Mouse (Mus musculus): ENCODE measurements around the gene Gcnt2. TPM values are rescaled to one million over a fixed set of nuclear protein-coding genes. Genes with fewer than 3 reads are reported as not detected.

Gene Gcnt2
- polyA plus RNA-seq, 1 experiment from 2014 or later: 7.4 TPM

DNA sequence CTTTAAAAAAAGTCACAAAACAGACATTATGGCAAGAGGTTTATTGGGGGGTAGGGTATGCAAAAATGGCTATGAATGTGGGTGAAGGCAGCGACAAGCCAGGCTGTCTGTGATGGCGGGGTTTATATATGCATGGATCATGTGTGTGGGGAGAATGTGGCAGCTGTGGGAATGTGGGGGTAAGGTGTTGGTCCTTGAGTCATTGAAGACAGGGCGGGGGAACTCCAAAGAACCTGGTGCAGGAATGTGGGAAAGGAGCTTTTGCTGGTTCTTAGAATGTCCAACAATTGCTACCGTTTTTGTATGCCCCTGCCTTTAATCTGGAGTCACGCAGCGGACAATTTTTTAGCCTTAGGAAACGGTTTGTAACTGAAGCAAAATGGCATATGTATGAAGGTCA lies 44.5 kb downstream of the Gcnt2 start:
- 89% methylated on average over 7 of the region's 7 CpGs for WGBS
- ATAC-seq (ENCODE audit: low FRiP score): no peak

DNA sequence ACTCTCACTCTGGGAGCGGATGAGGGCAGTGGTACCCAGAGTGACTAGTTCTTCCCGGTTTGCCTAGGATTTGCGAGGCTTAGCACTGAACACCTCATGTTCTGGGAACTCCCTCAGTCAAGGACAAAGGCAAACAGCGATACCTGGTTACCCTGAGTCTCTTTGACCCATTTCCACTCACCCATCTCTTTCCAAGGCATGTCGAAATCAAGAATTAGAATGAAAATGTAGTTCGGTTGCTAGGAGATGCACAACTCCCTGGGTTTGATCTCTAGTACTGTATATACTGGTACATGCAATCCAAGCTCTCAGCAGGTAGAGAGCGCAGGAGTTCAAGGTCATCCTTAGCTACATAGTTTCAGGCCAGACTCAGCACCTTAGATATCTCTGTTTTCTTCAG lies 47.0 kb downstream of the Gcnt2 start:
- Histone ChIP-seq H3K27ac (ENCODE audit: low read depth, low read length) (no peak overlapping the region), H3K9me3 (ENCODE audit: control insufficient read depth, low read length) (no peaks in the 10 kb centered on the region), H3K36me3 (ENCODE audit: control insufficient read depth, insufficient read depth, low read length) (no peaks in the 10 kb centered on the region), H3K4me2 (replicated peaks; ENCODE audit: low read depth, low read length) (no peak overlapping the region), H3K27me3 (ENCODE audit: control insufficient read depth, insufficient read depth, low read length) (no peaks in the 10 kb centered on the region), H3K4me3 (ENCODE audit: low read depth, low read length) (no peak overlapping the region), H3K9ac (ENCODE audit: low read depth, low read length) (no peak overlapping the region), H3K4me1 (replicated peaks; ENCODE audit: control insufficient read depth, insufficient read depth, low read length) (no peaks in the 10 kb centered on the region)
- 86% methylated on average over 7 of the region's 7 CpGs for WGBS
- ATAC-seq (ENCODE audit: low FRiP score) (no peak), DNase-seq (ENCODE audit: low spot score) (no peak)

More for the DNA sequence above, 44.5 kb downstream of the Gcnt2 start:
- Histone ChIP-seq H3K9ac (ENCODE audit: low read depth, low read length) (no peak overlapping the region), H3K27me3 (ENCODE audit: control insufficient read depth, insufficient read depth, low read length) (no peaks in the 10 kb centered on the region), H3K4me1 (replicated peaks; ENCODE audit: control insufficient read depth, insufficient read depth, low read length) (no peaks in the 10 kb centered on the region), H3K36me3 (ENCODE audit: control insufficient read depth, insufficient read depth, low read length) (no peaks in the 10 kb centered on the region), H3K27ac (ENCODE audit: low read depth, low read length) (no peak overlapping the region), H3K9me3 (ENCODE audit: control insufficient read depth, low read length) (no peaks in the 10 kb centered on the region), H3K4me2 (replicated peaks; ENCODE audit: low read depth, low read length) (no peak overlapping the region), H3K4me3 (ENCODE audit: low read depth, low read length) (no peak overlapping the region)
- no peak for DNase-seq (ENCODE audit: low spot score)

DNA sequence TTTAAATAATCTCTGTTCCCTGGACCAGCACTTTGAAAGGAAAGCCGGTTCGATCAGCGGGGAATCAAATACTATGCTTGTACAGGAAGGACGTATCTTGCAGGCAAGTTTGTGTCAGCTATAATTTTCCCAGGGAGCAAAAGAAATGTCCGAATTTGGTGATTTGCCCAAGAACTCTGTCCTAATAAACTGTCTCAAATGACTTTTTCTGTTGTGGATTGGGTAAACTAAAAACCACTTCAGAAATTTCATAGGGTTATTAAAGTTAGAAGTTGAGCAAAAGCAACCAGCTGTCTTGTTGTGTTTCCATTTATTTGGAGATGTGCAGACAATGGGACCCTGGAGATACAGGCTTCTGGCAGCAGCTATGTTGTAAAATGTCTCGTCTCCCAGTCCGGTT lies 47.7 kb downstream of the Gcnt2 start:
- Histone ChIP-seq H3K4me1 (replicated peaks; ENCODE audit: control insufficient read depth, insufficient read depth, low read length) (no peaks in the 10 kb centered on the region), H3K27me3 (ENCODE audit: control insufficient read depth, insufficient read depth, low read length) (no peaks in the 10 kb centered on the region), H3K36me3 (ENCODE audit: control insufficient read depth, insufficient read depth, low read length) (no peaks in the 10 kb centered on the region), H3K9ac (ENCODE audit: low read depth, low read length) (no peak overlapping the region), H3K9me3 (ENCODE audit: control insufficient read depth, low read length) (no peaks in the 10 kb centered on the region), H3K27ac (ENCODE audit: low read depth, low read length) (no peak overlapping the region), H3K4me2 (replicated peaks; ENCODE audit: low read depth, low read length) (no peak overlapping the region), H3K4me3 (ENCODE audit: low read depth, low read length) (no peak overlapping the region)
- DNase-seq (ENCODE audit: low spot score): no peak
- 81% methylated on average over 7 of the region's 7 CpGs for WGBS
- no peak for ATAC-seq (ENCODE audit: low FRiP score)

DNA sequence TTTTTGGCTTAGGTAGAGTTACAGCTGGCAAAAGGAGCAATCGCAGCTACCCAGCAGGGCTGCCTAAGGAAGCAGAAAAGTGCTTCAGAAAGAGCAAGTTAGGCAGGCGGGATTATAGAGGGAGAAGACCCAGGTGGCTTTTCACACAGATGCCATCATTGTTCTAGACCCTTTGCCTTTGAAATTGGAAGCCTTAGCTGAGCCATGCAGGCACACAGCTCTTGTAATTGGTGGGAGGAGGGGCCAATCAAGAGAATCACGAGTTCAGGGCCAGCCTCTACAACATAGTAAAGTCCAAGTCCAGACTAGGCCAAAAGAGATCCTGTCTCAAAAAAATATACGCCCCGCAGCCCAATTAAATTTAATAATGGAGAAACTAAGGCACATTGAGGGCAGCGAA lies 48.5 kb downstream of the Gcnt2 start:
- 61% methylated on average over 6 of the region's 6 CpGs for whole genome bisulfite sequencing
- Histone ChIP-seq H3K27me3 (ENCODE audit: control insufficient read depth, insufficient read depth, low read length) (no peaks in the 10 kb centered on the region), H3K27ac (ENCODE audit: low read depth, low read length) (no peak overlapping the region), H3K9ac (ENCODE audit: low read depth, low read length) (no peak overlapping the region), H3K36me3 (ENCODE audit: control insufficient read depth, insufficient read depth, low read length) (no peaks in the 10 kb centered on the region), H3K4me3 (ENCODE audit: low read depth, low read length) (no peak overlapping the region), H3K9me3 (ENCODE audit: control insufficient read depth, low read length) (no peaks in the 10 kb centered on the region), H3K4me1 (replicated peaks; ENCODE audit: control insufficient read depth, insufficient read depth, low read length) (no peaks in the 10 kb centered on the region), H3K4me2 (replicated peaks; ENCODE audit: low read depth, low read length) (no peak overlapping the region)
- ATAC-seq (ENCODE audit: low FRiP score) (no peak), DNase-seq (ENCODE audit: low spot score) (no peak)

DNA sequence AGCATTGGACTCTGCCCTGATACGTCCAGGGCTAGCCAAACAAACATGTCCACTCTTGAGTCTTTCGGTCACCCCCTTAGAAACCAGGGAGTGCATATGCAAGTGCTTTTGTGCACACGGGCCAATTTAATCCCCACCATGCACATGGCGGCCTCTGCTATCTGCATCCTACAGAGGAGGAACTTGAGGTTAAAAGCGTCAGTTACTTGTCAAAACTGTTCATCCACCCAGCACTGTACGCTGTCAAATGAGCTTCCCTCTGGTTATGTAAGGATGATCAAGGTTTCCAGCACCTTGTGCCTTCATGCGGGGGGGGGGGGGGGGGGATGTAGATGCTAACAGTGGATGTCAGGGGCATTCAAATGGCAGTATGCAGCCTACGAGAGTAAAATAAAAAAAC lies 49.5 kb downstream of the Gcnt2 start:
- Histone ChIP-seq H3K4me2 (replicated peaks; ENCODE audit: low read depth, low read length) (no peak overlapping the region), H3K4me1 (replicated peaks; ENCODE audit: control insufficient read depth, insufficient read depth, low read length) (no peaks in the 10 kb centered on the region), H3K9me3 (ENCODE audit: control insufficient read depth, low read length) (no peaks in the 10 kb centered on the region), H3K9ac (ENCODE audit: low read depth, low read length) (no peak overlapping the region), H3K4me3 (ENCODE audit: low read depth, low read length) (no peak overlapping the region), H3K36me3 (ENCODE audit: control insufficient read depth, insufficient read depth, low read length) (no peaks in the 10 kb centered on the region), H3K27ac (ENCODE audit: low read depth, low read length) (no peak overlapping the region), H3K27me3 (ENCODE audit: control insufficient read depth, insufficient read depth, low read length) (no peaks in the 10 kb centered on the region)
- ATAC-seq (ENCODE audit: low FRiP score) (no peak), DNase-seq (ENCODE audit: low spot score) (no peak)
- 84% methylated on average over 8 of the region's 8 CpGs for WGBS

DNA sequence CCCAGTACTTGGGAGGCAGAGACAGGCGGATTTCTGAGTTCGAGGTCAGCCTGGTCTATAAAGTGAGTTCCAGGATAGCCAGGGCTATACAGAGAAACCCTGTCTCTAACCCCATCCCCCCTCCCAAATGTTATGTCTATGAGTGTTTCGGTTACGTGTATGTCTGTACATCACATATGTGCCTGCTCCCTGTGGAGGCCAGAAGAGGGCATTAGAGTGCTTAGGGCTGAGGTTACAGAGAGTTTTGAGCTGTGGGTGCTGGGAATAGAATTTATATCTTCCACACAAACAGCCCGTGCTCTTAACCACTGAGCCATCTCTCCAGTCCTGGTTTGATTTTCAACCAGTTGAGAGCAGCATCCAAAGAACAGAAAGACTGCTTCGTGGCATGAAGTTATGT lies 50.5 kb downstream of the Gcnt2 start:
- H3K27me3 ChIP-seq (ENCODE audit: control insufficient read depth, insufficient read depth, low read length): no peaks in the 10 kb centered on the region
- DNase-seq (ENCODE audit: low spot score) (no peak), ATAC-seq (ENCODE audit: low FRiP score) (no peak)
- H3K4me2 ChIP-seq (replicated peaks; ENCODE audit: low read depth, low read length): no peak overlapping the region
- WGBS: 94% methylated on average over 6 of the region's 6 CpGs
- H3K4me3 ChIP-seq (ENCODE audit: low read depth, low read length): no peak overlapping the region
- no peaks in the 10 kb centered on the region for H3K4me1 ChIP-seq (replicated peaks; ENCODE audit: control insufficient read depth, insufficient read depth, low read length)
- no peak overlapping the region for H3K9ac ChIP-seq (ENCODE audit: low read depth, low read length)
- no peaks in the 10 kb centered on the region for H3K9me3 ChIP-seq (ENCODE audit: control insufficient read depth, low read length)
- H3K27ac ChIP-seq (ENCODE audit: low read depth, low read length): no peak overlapping the region
- H3K36me3 ChIP-seq (ENCODE audit: control insufficient read depth, insufficient read depth, low read length): no peaks in the 10 kb centered on the region

DNA sequence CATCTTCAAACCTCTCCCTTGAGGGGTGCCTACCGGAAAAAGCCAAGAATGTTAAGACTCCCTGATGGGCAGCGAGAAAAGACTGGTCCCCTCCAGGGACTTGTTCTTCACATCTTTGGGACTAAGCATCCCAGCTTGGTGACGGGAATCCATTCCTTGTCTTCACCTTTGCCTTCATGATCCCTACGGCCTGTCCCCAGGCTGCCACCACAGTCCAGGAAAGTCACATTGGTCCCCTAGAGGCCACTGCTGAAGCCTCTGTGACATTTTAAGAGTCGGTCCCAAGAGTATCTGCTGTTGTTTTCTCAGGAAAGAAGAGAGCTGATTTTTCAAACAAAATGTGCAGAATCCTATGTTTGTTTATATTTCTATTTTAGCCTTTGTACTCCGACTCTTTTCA lies 52.4 kb downstream of the Gcnt2 start:
- WGBS: 91% methylated on average over 6 of the region's 6 CpGs

DNA sequence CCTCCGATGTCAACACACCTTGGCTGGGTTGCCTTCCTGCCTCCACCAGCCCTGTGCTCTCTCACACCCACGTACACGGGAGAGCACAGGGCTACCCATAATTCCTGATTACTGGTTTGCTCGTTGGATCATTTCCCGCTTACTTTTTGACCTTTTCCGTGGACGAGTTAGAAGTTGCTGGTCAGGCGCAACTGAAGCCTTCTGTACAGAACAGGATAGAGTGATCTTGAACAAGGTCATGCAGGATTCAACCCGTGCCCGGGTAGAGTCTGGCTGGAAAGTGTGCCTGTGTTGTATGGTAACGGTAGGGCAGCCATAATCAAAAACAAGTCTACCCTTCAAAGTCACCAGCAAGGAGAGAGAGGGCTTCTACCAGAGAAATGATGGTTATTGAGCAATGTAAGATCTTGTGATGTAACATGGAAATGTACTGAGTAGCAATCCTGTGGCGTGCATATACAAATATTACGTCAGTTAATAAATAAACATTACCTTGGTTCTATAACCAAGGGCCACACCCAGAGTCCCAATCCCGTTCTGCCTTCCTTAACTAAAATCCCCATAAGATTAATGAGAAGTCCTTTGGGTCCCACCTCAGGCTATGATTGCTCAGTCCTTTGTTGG lies 54.0 kb downstream of the Gcnt2 start:
- H3K4me1 ChIP-seq (replicated peaks; ENCODE audit: control insufficient read depth, insufficient read depth, low read length): peaks cover 4% of the 10 kb centered on the region; the same call in 1 of the 2 replicates
- H3K4me3 ChIP-seq (ENCODE audit: low read depth, low read length): no peak overlapping the region
- H3K27me3 ChIP-seq (ENCODE audit: control insufficient read depth, insufficient read depth, low read length): peaks cover 5% of the 10 kb centered on the region
- no peak for ATAC-seq (ENCODE audit: low FRiP score)
- no peaks in the 10 kb centered on the region for H3K9me3 ChIP-seq (ENCODE audit: control insufficient read depth, low read length)
- H3K27ac ChIP-seq (ENCODE audit: low read depth, low read length): no peak overlapping the region
- H3K4me2 ChIP-seq (replicated peaks; ENCODE audit: low read depth, low read length): no peak overlapping the region
- WGBS: 89% methylated on average over 14 of the region's 14 CpGs
- no peaks in the 10 kb centered on the region for H3K36me3 ChIP-seq (ENCODE audit: control insufficient read depth, insufficient read depth, low read length)
- no peak overlapping the region for H3K9ac ChIP-seq (ENCODE audit: low read depth, low read length)
- DNase-seq (ENCODE audit: low spot score): no peak

More for the DNA sequence above, 52.4 kb downstream of the Gcnt2 start:
- Histone ChIP-seq H3K4me1 (replicated peaks; ENCODE audit: control insufficient read depth, insufficient read depth, low read length) (peaks cover 4% of the 10 kb centered on the region; the same call in 1 of the 2 replicates), H3K36me3 (ENCODE audit: control insufficient read depth, insufficient read depth, low read length) (no peaks in the 10 kb centered on the region), H3K9ac (ENCODE audit: low read depth, low read length) (no peak overlapping the region), H3K27me3 (ENCODE audit: control insufficient read depth, insufficient read depth, low read length) (no peaks in the 10 kb centered on the region), H3K4me3 (ENCODE audit: low read depth, low read length) (no peak overlapping the region), H3K4me2 (replicated peaks; ENCODE audit: low read depth, low read length) (no peak overlapping the region), H3K9me3 (ENCODE audit: control insufficient read depth, low read length) (no peaks in the 10 kb centered on the region), H3K27ac (ENCODE audit: low read depth, low read length) (no peak overlapping the region)
- ATAC-seq (ENCODE audit: low FRiP score) (no peak), DNase-seq (ENCODE audit: low spot score) (no peak)

DNA sequence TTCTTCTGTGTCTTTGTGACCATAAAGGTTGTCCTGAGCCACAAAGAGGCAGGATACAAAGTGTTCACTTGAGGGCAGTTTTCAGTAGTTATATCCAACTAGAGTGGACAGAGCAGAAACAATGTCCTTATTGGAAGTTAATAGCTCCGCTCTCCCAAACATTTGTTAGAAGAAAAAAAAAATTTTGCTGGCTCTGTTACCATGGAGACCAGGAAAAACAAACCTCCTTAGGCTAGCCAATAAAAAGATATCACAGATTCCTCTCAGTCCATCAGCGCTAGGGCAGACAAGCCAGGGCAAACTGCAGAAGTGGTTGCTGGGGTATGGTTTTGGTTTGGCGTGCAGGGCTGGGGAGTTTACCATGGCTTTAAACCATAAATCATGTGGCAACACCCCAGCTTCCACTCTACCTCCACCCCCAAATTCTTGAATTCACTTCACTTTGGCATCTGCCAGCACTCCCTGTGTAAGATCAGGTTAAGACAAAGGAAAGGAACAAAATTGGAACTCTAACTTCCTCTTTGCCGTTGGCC lies 54.6 kb downstream of the Gcnt2 start:
- WGBS: 83% methylated on average over 4 of the region's 4 CpGs
- no peak for ATAC-seq (ENCODE audit: low FRiP score)

More for the DNA sequence above, 54.6 kb downstream of the Gcnt2 start:
- no peaks in the 10 kb centered on the region for H3K9me3 ChIP-seq (ENCODE audit: control insufficient read depth, low read length)
- no peaks in the 10 kb centered on the region for H3K36me3 ChIP-seq (ENCODE audit: control insufficient read depth, insufficient read depth, low read length)
- DNase-seq (ENCODE audit: low spot score): no peak
- no peak overlapping the region for H3K9ac ChIP-seq (ENCODE audit: low read depth, low read length)
- H3K4me3 ChIP-seq (ENCODE audit: low read depth, low read length): no peak overlapping the region
- H3K27me3 ChIP-seq (ENCODE audit: control insufficient read depth, insufficient read depth, low read length): peaks cover 7% of the 10 kb centered on the region
- H3K4me1 ChIP-seq (replicated peaks; ENCODE audit: control insufficient read depth, insufficient read depth, low read length): peaks cover 4% of the 10 kb centered on the region; the same call in 1 of the 2 replicates
- no peak overlapping the region for H3K27ac ChIP-seq (ENCODE audit: low read depth, low read length)
- no peak overlapping the region for H3K4me2 ChIP-seq (replicated peaks; ENCODE audit: low read depth, low read length)

All from hindbrain, embryonic 11.5 days (tissue).